Mouse (Mus musculus) midbrain, embryonic 13.5 days (tissue): ENCODE measurements at regions not wholly inside any gene's neighbourhood (a gene's known extent, or its start where the extent isn't known, plus 50 kb on each side); places are given as distances from the start of the nearest gene placed in this dataset.

Source experiments
- ATAC-seq: fragments of 200-750 bp; cut with Nextera tagmentation; 2 replicates; pipeline ENCODE4 v1.8.0; 2017; ENCODE audit warnings: mild to moderate bottlenecking, moderate TSS enrichment, moderate library complexity
- H3K27ac ChIP-seq: fragments of 300-500 bp; sonication (generic); 2 replicates; pipeline ENCODE4 v1.5.1; 2015; ENCODE audit warnings: inconsistent platforms, mild to moderate bottlenecking, moderate library complexity
- H3K27me3 ChIP-seq: fragments of 300-500 bp; sonication (generic); 2 replicates; pipeline ENCODE4 v1.6.1; 2015; ENCODE audit warnings: mild to moderate bottlenecking, inconsistent platforms
- H3K36me3 ChIP-seq: fragments of 300-500 bp; sonication (generic); 2 replicates; pipeline ENCODE4 v1.6.1; 2015; ENCODE audit warnings: mild to moderate bottlenecking, inconsistent platforms
- H3K4me1 ChIP-seq: fragments of 300-500 bp; sonication (generic); replicated peaks from 2 replicates; pipeline ENCODE4 v1.6.1; 2015; ENCODE audit warnings: inconsistent platforms
- H3K4me2 ChIP-seq: fragments of 300-500 bp; sonication (generic); replicated peaks from 2 replicates; pipeline ENCODE4 v1.6.1; 2015; ENCODE audit warnings: moderate library complexity, mild to moderate bottlenecking, inconsistent platforms
- H3K4me3 ChIP-seq: fragments of 300-500 bp; sonication (generic); replicated peaks from 2 replicates; pipeline ENCODE4 v1.5.1; 2015; ENCODE audit warnings: mild to moderate bottlenecking, inconsistent platforms
- H3K9ac ChIP-seq: fragments of 300-500 bp; sonication (generic); replicated peaks from 2 replicates; pipeline ENCODE4 v1.6.1; 2015; ENCODE audit warnings: mild to moderate bottlenecking, inconsistent platforms
- H3K9me3 ChIP-seq: fragments of 300-500 bp; sonication (generic); 2 replicates; pipeline ENCODE4 v1.6.1; 2016; ENCODE audit warnings: mild to moderate bottlenecking, inconsistent platforms
- WGBS: fragments of 180-500 bp; shearing (Covaris S2); methylation state at CpG from one replicate; pipeline ENCODE4 v1.1.7; 2015; 5-methylcytosine and 5-hydroxymethylcytosine counted together

DNA sequence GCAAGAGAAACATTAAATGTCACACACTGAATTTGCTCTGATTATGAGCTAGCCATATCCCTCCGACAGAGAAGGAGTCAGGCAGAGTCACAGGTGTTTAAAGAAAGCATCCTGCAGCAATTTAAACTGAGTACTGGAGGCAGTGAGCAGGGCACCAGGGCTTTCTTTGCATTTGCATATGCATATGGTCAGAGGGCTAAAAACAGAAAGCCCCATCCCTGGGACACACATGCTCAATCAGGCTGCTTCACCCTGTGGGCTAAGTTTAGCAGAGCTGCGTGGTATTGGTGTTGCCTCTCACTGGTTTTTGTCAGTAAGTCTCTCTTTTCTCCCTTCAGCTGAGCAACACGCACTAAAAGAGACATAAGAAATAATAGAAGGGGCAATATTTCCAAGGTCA is 289.9 kb upstream of the Rps6ka3 start:
- H3K9ac ChIP-seq: no peak overlapping the region
- H3K36me3 ChIP-seq: no peaks in the 10 kb centered on the region
- H3K9me3 ChIP-seq: no peaks in the 10 kb centered on the region
- no peak overlapping the region for H3K27ac ChIP-seq
- 0 out of 2 replicates have a peak, but pooled peaks cover 14% of the 10 kb centered on the region for H3K4me1 ChIP-seq
- 41% methylated on average over 3 of the region's 3 CpGs for WGBS
- no peak overlapping the region for H3K4me2 ChIP-seq
- no peak overlapping the region for H3K4me3 ChIP-seq
- no peak for ATAC-seq
- H3K27me3 ChIP-seq: peaks cover 10% of the 10 kb centered on the region; the same call in 1 of the 2 replicates

DNA sequence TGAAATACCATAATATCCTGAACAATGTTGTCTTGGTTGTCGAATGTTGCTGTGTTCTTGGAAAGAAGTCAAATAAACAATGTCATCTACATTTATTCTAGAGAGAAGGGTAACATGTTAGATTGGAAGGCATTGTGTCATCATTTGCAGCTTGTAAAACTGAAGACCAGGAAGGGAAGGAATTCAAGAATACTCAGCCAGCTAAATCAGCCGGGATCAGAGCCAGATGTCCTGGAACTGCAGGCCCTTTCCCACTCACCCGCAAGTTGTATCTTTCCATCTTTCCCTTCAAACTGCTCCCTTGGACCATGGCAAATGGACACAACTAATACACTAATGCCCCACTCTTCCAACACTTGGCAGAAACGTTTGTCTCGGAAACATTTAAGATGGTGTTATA is 288.7 kb upstream of the Rps6ka3 start:
- WGBS: 48% methylated on average over 5 of the region's 5 CpGs
- H3K9me3 ChIP-seq: no peaks in the 10 kb centered on the region
- H3K36me3 ChIP-seq: no peaks in the 10 kb centered on the region
- peak overlapping the region; percentile 41 for H3K4me2 ChIP-seq
- no peak overlapping the region for H3K9ac ChIP-seq
- no peak overlapping the region for H3K27ac ChIP-seq
- no peak for ATAC-seq
- peaks cover 10% of the 10 kb centered on the region; the same call in 1 of the 2 replicates for H3K27me3 ChIP-seq
- H3K4me3 ChIP-seq: no peak overlapping the region
- 0 out of 2 replicates have a peak, but pooled peaks cover 14% of the 10 kb centered on the region for H3K4me1 ChIP-seq

DNA sequence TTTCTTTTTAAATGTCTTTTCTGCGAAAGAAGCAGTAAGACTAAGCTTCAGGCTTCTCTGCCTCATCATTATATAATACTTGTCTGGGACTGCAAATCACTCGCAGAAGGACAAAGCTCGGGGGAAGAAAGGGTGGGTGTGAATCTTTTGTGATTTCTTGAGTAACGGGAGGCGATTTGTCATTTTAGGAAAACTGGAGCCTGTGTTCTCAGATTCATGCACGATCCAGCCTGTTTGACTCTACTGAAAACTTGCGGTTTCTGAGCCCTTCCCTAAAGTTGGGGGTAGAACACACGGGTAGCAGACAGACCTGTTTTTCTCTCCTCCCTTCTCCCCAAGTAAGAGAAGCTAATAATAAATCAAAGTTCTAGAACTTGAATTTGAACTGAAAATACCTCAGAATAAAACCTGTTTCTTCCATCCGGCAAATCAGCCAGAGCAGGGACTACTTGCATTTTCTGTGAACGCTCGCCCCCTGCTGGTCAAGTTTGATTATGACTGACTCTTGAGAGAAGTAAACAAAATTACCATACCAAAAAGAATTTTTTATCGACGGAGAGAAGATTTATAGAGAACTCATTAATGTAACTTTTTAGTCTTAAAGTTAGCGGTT is 288.2 kb upstream of the Rps6ka3 start:
- H3K4me3 ChIP-seq: no peak overlapping the region
- H3K4me1 ChIP-seq: 0 out of 2 replicates have a peak, but pooled peaks cover 14% of the 10 kb centered on the region
- no peak overlapping the region for H3K9ac ChIP-seq
- no peaks in the 10 kb centered on the region for H3K9me3 ChIP-seq
- no peaks in the 10 kb centered on the region for H3K36me3 ChIP-seq
- H3K27me3 ChIP-seq: peaks cover 10% of the 10 kb centered on the region; the same call in 1 of the 2 replicates
- 32% methylated on average over 14 of the region's 14 CpGs for WGBS
- no peak for ATAC-seq
- no peak overlapping the region for H3K27ac ChIP-seq
- peak overlapping the region; percentile 41 for H3K4me2 ChIP-seq

DNA sequence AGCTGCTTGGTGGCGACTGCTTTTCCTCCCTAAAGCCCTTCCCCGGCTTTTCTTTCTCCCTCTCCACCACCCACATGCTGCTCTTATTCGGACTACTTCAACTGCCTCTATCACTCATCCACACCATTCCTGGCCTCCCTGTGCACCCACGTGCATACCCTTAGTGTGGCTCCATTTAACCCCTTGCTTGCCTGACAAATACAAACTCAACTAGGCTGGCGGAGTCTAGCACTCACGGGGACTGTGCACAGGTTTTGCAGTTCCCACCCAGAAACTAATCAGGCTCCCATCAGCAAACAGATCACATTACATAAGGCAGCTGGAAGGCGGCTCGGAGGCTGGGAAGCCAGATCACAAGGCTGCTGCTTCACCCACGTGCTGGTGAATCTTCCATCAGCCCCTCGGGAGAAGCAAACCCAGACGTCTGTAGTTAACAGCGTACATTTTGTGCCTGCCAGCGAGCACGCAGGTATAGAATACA is 287.0 kb upstream of the Rps6ka3 start:
- Histone ChIP-seq H3K27me3 (peaks cover 10% of the 10 kb centered on the region; the same call in 1 of the 2 replicates), H3K9me3 (no peaks in the 10 kb centered on the region), H3K36me3 (no peaks in the 10 kb centered on the region), H3K4me3 (peak overlapping the region; percentile 26), H3K9ac (0 out of 2 replicates have a peak overlapping the region, but pooled peaks have one; percentile 16), H3K27ac (peak overlapping the region; percentile 25), H3K4me1 (0 out of 2 replicates have a peak, but pooled peaks cover 14% of the 10 kb centered on the region), H3K4me2 (peak overlapping the region; percentile 52)
- WGBS: 28% methylated on average over 14 of the region's 14 CpGs
- peak; percentile 74 for ATAC-seq

DNA sequence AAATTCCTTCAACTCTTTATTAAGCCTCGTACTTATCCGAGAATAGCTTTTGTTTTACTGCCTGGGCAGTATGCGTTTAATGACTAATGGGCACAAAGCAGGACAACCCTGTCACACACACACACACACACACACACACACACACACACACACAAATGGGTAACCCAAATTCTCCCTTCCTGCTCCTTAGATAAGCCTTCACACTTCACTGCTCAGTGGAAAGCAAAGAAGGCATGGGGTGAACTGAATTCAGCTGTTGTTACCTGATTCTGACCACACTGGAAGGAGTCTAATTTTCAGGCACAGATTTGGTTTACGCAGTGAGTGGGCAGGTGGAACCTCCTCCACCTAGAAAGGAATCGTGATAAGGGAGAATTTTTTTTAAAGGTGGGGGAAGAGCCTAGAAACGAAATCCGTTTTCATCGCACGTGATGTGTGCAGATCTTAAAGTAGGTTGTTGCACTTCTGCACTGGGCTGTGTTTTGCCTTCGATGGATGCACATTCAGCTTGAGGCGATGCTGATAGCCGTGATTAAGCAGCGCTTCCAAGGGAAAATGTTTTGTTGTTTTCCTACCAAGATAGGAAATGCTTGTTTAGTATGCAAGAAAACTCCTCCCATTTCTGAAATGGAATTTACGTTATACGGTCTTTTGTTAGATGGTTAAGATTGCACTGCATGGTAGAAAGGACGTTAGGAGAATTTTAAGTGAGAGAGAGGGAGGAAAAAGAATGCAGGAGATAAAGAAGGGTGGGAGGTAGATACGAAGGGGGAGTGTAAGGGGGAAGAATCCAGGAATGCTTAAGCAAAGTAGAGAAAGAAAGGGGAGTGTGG is 286.2 kb upstream of the Rps6ka3 start:
- Histone ChIP-seq H3K4me1 (0 out of 2 replicates have a peak, but pooled peaks cover 14% of the 10 kb centered on the region), H3K27me3 (peaks cover 3% of the 10 kb centered on the region; the same call in 1 of the 2 replicates), H3K9me3 (no peaks in the 10 kb centered on the region), H3K4me2 (peak overlapping the region; percentile 52), H3K27ac (peak overlapping the region; percentile 71), H3K4me3 (peak overlapping the region; percentile 26), H3K9ac (peak overlapping the region; percentile 50), H3K36me3 (no peaks in the 10 kb centered on the region)
- ATAC-seq: peak; percentile 55
- 33% methylated on average over 17 of the region's 17 CpGs for WGBS

DNA sequence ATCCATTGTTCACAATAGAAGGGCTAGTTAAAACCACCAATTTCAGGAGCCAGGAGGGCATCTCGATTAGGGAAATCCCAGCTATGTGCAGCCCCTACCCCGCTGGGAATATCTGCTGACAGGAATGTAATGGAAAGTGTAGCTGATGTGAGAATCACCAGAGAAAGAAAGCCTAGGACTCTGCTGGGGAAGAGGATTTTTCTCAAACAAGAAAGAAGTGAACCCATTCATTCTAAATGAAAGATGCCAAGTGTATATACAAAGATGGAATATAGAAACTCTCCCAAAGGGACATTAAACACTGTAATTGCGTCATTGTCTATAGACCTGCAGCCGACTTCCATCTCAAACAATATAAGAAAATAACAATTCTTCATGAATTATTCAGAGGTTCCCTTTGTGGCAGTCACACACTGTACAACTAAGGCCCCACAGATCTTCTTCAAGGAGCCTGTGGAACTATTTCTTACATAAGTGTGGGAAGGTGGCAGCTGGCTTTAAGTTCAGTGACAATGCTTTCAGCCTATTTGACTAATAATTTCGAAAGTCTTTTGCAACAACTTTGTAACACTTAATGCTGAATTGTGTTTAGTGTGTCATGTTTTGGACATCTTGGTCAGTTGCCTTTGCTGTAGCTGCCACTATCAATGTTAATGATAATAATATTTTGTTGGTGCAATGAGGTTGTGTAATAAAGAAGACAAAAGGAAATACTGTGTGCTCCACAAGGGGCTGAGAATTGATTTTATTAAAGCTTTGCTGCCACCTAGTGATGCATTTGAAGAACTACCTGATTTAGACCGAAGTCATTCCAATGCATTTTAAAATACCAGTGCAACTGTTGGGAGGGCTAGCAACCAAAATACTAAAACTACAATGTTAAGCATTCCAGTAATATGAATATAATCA is 285.4 kb upstream of the Rps6ka3 start:
- 26% methylated on average over 6 of the region's 6 CpGs for WGBS
- peaks cover 3% of the 10 kb centered on the region; the same call in 1 of the 2 replicates for H3K27me3 ChIP-seq
- H3K9me3 ChIP-seq: no peaks in the 10 kb centered on the region
- H3K36me3 ChIP-seq: no peaks in the 10 kb centered on the region
- peak overlapping the region; percentile 52 for H3K4me2 ChIP-seq
- peak; percentile 75 for ATAC-seq
- H3K4me3 ChIP-seq: peak overlapping the region; percentile 26
- H3K4me1 ChIP-seq: 0 out of 2 replicates have a peak, but pooled peaks cover 14% of the 10 kb centered on the region
- H3K9ac ChIP-seq: peak overlapping the region; percentile 50
- peak overlapping the region; percentile 71 for H3K27ac ChIP-seq

DNA sequence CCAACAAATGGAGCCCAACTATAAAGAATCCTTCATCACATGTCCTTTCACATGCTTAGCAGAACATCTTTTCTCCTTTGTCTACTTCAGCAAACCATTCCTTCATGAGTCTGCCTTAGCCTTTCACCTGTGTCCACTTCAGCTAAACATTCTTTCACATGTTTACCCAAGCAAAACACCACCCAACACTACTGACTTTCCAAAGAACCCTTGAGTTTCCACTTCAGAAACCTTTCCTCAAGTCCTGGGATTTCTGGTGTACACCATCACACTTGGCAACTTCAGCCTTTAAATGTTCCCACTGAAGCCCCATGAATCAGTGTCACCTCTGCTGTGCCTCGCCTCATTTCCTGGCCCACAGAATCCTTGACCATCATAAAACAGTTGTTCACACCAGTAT is 278.2 kb upstream of the Rps6ka3 start:
- no peaks in the 10 kb centered on the region for H3K9me3 ChIP-seq
- H3K4me1 ChIP-seq: no peaks in the 10 kb centered on the region
- no peak overlapping the region for H3K4me2 ChIP-seq
- H3K4me3 ChIP-seq: no peak overlapping the region
- no peak overlapping the region for H3K9ac ChIP-seq
- no peaks in the 10 kb centered on the region for H3K27me3 ChIP-seq
- no peaks in the 10 kb centered on the region for H3K36me3 ChIP-seq
- ATAC-seq: no peak
- 63% methylated on average over 1 of the region's 1 CpGs for WGBS
- H3K27ac ChIP-seq: no peak overlapping the region

DNA sequence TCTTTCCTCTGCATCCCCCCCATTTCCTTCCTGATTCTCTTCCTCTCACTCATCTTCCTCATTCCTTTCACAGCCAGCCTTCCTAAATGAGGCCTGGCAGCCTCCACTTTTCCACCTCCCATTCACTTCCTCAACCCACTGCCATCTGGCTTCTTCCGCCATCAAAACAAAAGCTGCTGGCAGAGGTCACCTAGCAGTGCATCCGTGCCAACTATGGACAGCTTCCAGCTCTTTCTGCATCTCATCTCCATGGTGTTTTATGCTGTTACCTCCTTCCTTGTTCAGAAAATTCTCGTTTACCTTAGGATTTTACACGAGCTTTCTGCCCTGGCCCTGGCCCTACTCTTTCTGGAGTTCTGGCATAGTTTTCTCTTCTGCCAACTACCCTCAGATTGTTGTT is 262.9 kb upstream of the Rps6ka3 start:
- Histone ChIP-seq H3K27ac (no peak overlapping the region), H3K4me3 (no peak overlapping the region), H3K4me2 (no peak overlapping the region), H3K9me3 (no peaks in the 10 kb centered on the region), H3K4me1 (no peaks in the 10 kb centered on the region), H3K36me3 (no peaks in the 10 kb centered on the region), H3K9ac (no peak overlapping the region), H3K27me3 (no peaks in the 10 kb centered on the region)
- no peak for ATAC-seq
- 76% methylated on average over 4 of the region's 4 CpGs for WGBS

DNA sequence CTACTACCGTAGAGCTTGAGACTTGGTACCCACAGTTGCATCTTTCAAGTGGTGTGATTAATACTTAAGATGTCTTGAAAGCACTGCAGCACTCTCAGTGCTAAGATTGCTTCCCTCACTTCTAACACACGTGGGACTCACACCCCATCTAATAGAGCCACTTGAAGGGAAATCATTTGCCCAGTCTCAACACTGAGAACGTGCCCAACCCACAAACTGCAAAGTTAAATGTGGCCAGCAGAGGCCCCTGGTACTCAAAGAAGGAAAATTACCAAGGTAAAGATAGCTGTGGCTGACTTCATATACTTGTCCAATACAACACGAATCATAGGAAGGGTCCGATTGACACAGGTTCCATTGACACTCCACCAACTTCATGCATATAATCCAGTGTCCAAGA is 238.4 kb upstream of the Rps6ka3 start:
- Histone ChIP-seq H3K4me1 (no peaks in the 10 kb centered on the region), H3K27me3 (no peaks in the 10 kb centered on the region; the same call in 1 of the 2 replicates), H3K9me3 (no peaks in the 10 kb centered on the region), H3K4me3 (no peak overlapping the region), H3K9ac (no peak overlapping the region), H3K4me2 (no peak overlapping the region), H3K36me3 (no peaks in the 10 kb centered on the region), H3K27ac (no peak overlapping the region)
- 62% methylated on average over 5 of the region's 5 CpGs for WGBS
- ATAC-seq: no peak

DNA sequence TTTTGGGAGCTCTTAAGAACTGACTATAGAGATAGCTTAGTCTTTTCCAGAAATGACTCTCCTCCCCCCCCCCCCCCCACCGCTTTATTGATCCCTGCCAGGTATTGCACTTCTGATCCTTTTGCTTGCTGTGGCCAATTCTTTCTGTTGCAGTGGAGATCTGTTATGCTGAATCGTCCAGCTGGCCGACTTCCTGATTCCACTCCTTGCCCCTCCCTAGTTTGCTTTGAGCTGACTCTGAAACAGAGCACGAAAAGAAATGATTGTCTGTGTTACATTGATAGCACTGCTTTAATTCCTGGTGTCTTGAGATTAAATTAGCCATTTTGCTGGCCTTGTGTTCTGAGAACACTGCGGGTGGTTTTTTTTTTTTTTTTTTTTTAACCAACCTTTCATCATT is 233.5 kb upstream of the Rps6ka3 start:
- no peaks in the 10 kb centered on the region; the same call in 1 of the 2 replicates for H3K27me3 ChIP-seq
- no peaks in the 10 kb centered on the region for H3K4me1 ChIP-seq
- no peaks in the 10 kb centered on the region for H3K9me3 ChIP-seq
- no peaks in the 10 kb centered on the region for H3K36me3 ChIP-seq
- no peak overlapping the region for H3K27ac ChIP-seq
- 70% methylated on average over 5 of the region's 5 CpGs for WGBS
- H3K4me3 ChIP-seq: no peak overlapping the region
- no peak overlapping the region for H3K4me2 ChIP-seq
- no peak for ATAC-seq
- H3K9ac ChIP-seq: no peak overlapping the region

DNA sequence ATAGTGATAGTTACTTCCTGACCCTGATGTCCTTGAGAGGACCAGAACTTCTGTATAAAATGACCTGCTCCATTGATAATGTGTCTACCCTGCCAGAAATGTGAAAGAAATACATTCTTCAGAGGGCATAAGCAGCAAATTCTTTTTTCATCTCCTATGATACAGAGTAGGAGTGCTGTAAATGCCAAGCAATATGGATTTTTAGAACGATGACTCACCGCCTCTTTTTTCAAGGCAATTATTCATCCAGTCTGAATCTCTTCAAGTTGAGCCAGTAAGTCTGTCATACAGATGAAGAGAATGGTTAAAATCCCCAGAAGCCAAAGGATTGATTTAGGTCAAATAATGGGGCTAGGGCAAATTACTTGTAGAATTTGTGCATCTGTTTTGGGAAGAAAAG is 225.4 kb upstream of the Rps6ka3 start:
- 91% methylated on average over 2 of the region's 2 CpGs for WGBS
- no peak for ATAC-seq
- Histone ChIP-seq H3K9me3 (no peaks in the 10 kb centered on the region), H3K4me3 (no peak overlapping the region), H3K27ac (no peak overlapping the region), H3K4me1 (no peaks in the 10 kb centered on the region), H3K4me2 (no peak overlapping the region), H3K9ac (no peak overlapping the region), H3K27me3 (no peaks in the 10 kb centered on the region), H3K36me3 (no peaks in the 10 kb centered on the region)
